Mouse (Mus musculus) MEL (cell line): ENCODE data around the gene Gm28035. TPM values are rescaled to one million over a fixed set of nuclear protein-coding genes. Genes with fewer than 3 reads are reported as not detected.

ENCODE experiments used
- DNase-seq: peaks from one replicate; pipeline ENCODE4 v3.0.0; 2011; ENCODE audit warnings: low read depth, low spot score
- H3K27ac ChIP-seq: 2 replicates; pipeline ENCODE4 v1.5.1; 2012; ENCODE audit warnings: low read depth, mild to moderate bottlenecking, control low read depth, low read length, moderate library complexity; ENCODE audit not compliant: control insufficient read depth
- H3K27me3 ChIP-seq, 2 experiments: fragments of 150-350 bp in 1 of 2; sonication (generic) in 1 of 2; 2 replicates each; pipeline ENCODE4 v1.6.1; 2012; ENCODE audit warnings: low read length in 2 of 2, mild to moderate bottlenecking in 2 of 2, improper control_type of control experiment in 1 of 2, moderate library complexity in 1 of 2; ENCODE audit not compliant: insufficient read depth in 2 of 2, control insufficient read depth in 1 of 2
- H3K36me3 ChIP-seq, 2 experiments: 2 replicates each; pipeline ENCODE4 v1.6.1; 2012 to 2014; ENCODE audit warnings: low read length in 2 of 2, improper control_type of control experiment in 1 of 2, inconsistent platforms in 1 of 2, mild to moderate bottlenecking in 1 of 2; ENCODE audit not compliant: insufficient read depth in 2 of 2, control insufficient read depth in 1 of 2
- H3K4me1 ChIP-seq, 2 experiments: fragments of 150-350 bp in 1 of 2; sonication (generic) in 1 of 2; 2 replicates each; pipeline ENCODE4 v1.6.1; 2012; ENCODE audit warnings: low read length in 2 of 2, improper control_type of control experiment in 1 of 2, mild to moderate bottlenecking in 1 of 2; ENCODE audit not compliant: insufficient read depth in 2 of 2, control insufficient read depth in 1 of 2
- H3K4me3 ChIP-seq, 2 experiments: fragments of 150-350 bp in 1 of 2; sonication (generic) in 1 of 2; 2 replicates each; pipeline ENCODE4 v1.5.1; 2012; ENCODE audit warnings: low read depth in 2 of 2, low read length in 2 of 2, mild to moderate bottlenecking in 2 of 2, moderate library complexity in 2 of 2, control low read depth in 1 of 2, improper control_type of control experiment in 1 of 2; ENCODE audit not compliant: control insufficient read depth in 1 of 2, insufficient read depth in 1 of 2
- H3K79me2 ChIP-seq: 2 replicates; pipeline ENCODE4 v1.6.1; 2012; ENCODE audit warnings: mild to moderate bottlenecking, low read length, moderate library complexity; ENCODE audit not compliant: control insufficient read depth, poor library complexity, insufficient read depth
- H3K9ac ChIP-seq: 2 replicates; pipeline ENCODE4 v1.6.1; 2012; ENCODE audit warnings: low read depth, mild to moderate bottlenecking, control low read depth, low read length, moderate library complexity; ENCODE audit not compliant: control insufficient read depth, poor library complexity, severe bottlenecking
- H3K9me3 ChIP-seq: fragments of 150-350 bp; sonication (generic); replicated peaks from 2 replicates; pipeline ENCODE4 v1.6.1; 2012; ENCODE audit warnings: mild to moderate bottlenecking, low read length, improper control_type of control experiment, moderate library complexity; ENCODE audit not compliant: insufficient read depth
- CHD1 ChIP-seq: IDR thresholded peaks from 2 replicates; pipeline ENCODE4 v1.6.1; 2012; ENCODE audit warnings: low read depth, mild to moderate bottlenecking, inconsistent platforms, low read length, improper control_type of control experiment
- CTCF ChIP-seq, 3 experiments: IDR thresholded peaks in 2 of 3; conservative IDR thresholded peaks in 1 of 3; 2 replicates each; pipeline ENCODE4 v1.5.1; 2011 to 2012; ENCODE audit warnings: low read length in 3 of 3, low read depth in 2 of 3, mild to moderate bottlenecking in 2 of 3, improper control_type of control experiment in 1 of 3, inconsistent platforms in 1 of 3, mixed read lengths in 1 of 3, moderate library complexity in 1 of 3; ENCODE audit not compliant: control insufficient read depth in 1 of 3, insufficient read depth in 1 of 3, poor library complexity in 1 of 3, severe bottlenecking in 1 of 3
- ELF1 ChIP-seq: IDR thresholded peaks from 2 replicates; pipeline ENCODE4 v1.6.1; 2014; ENCODE audit warnings: low read depth, mild to moderate bottlenecking, inconsistent platforms, low read length, improper control_type of control experiment, moderate library complexity
- ETS1 ChIP-seq: IDR thresholded peaks from 2 replicates; pipeline ENCODE4 v1.6.1; 2012; ENCODE audit warnings: low read depth, mild to moderate bottlenecking, inconsistent platforms, low read length, improper control_type of control experiment, moderate library complexity
- GABPA ChIP-seq: IDR thresholded peaks from 2 replicates; pipeline ENCODE4 v1.6.1; 2012; ENCODE audit warnings: low read depth, mild to moderate bottlenecking, inconsistent platforms, low read length, improper control_type of control experiment, moderate library complexity
- GATA1 ChIP-seq: IDR thresholded peaks from 2 replicates; pipeline ENCODE4 v1.6.1; 2011; ENCODE audit warnings: low read depth, low read length, improper control_type of control experiment
- HCFC1 ChIP-seq: IDR thresholded peaks from 2 replicates; pipeline ENCODE4 v1.6.1; 2012; ENCODE audit warnings: low read depth, mild to moderate bottlenecking, inconsistent platforms, low read length, improper control_type of control experiment, moderate library complexity
- JUND ChIP-seq: IDR thresholded peaks from 2 replicates; pipeline ENCODE4 v1.6.1; 2011; ENCODE audit warnings: low read depth, mild to moderate bottlenecking, improper control_type of control experiment, low read length
- MAZ ChIP-seq: IDR thresholded peaks from 2 replicates; pipeline ENCODE4 v1.6.1; 2012; ENCODE audit warnings: low read depth, mild to moderate bottlenecking, inconsistent platforms, low read length, improper control_type of control experiment
- MEF2A ChIP-seq: IDR thresholded peaks from 2 replicates; pipeline ENCODE4 v1.6.1; 2014; ENCODE audit warnings: low read depth, mild to moderate bottlenecking, inconsistent platforms, low read length, improper control_type of control experiment; ENCODE audit not compliant: poor library complexity, insufficient replicate concordance, severe bottlenecking; ENCODE audit errors: extremely low read depth
- MYC ChIP-seq: IDR thresholded peaks from 2 replicates; pipeline ENCODE4 v1.6.1; 2011; ENCODE audit warnings: low read depth, mild to moderate bottlenecking, low read length, improper control_type of control experiment, moderate library complexity
- NELFE ChIP-seq: IDR thresholded peaks from 2 replicates; pipeline ENCODE4 v1.6.1; 2011; ENCODE audit warnings: low read depth, low read length, improper control_type of control experiment
- POLR2A ChIP-seq, 2 experiments: IDR thresholded peaks; 2 replicates each; pipeline ENCODE4 v1.6.1; 2011 to 2012; ENCODE audit warnings: low read length in 2 of 2, mild to moderate bottlenecking in 2 of 2, control low read depth in 1 of 2, improper control_type of control experiment in 1 of 2, low read depth in 1 of 2, moderate library complexity in 1 of 2; ENCODE audit not compliant: control insufficient read depth in 1 of 2, insufficient read depth in 1 of 2, poor library complexity in 1 of 2
- RCOR1 ChIP-seq: IDR thresholded peaks from 2 replicates; pipeline ENCODE4 v1.6.1; 2012; ENCODE audit warnings: low read depth, mild to moderate bottlenecking, inconsistent platforms, low read length, improper control_type of control experiment
- SIN3A ChIP-seq: IDR thresholded peaks from 2 replicates; pipeline ENCODE4 v1.6.1; 2012; ENCODE audit warnings: low read length, improper control_type of control experiment, inconsistent platforms
- TAL1 ChIP-seq: IDR thresholded peaks from 2 replicates; pipeline ENCODE4 v1.6.1; 2012; ENCODE audit warnings: mild to moderate bottlenecking, inconsistent platforms, low read length, moderate library complexity, mixed read lengths
- TCF12 ChIP-seq: IDR thresholded peaks from 2 replicates; pipeline ENCODE4 v1.6.1; 2014; ENCODE audit warnings: low read depth, mild to moderate bottlenecking, inconsistent platforms, low read length, improper control_type of control experiment, moderate library complexity
- USF1 ChIP-seq: IDR thresholded peaks from 2 replicates; pipeline ENCODE4 v1.6.1; 2014; ENCODE audit warnings: low read depth, mild to moderate bottlenecking, inconsistent platforms, low read length, improper control_type of control experiment, moderate library complexity
- ZMIZ1 ChIP-seq: IDR thresholded peaks from 2 replicates; pipeline ENCODE4 v1.6.1; 2012; ENCODE audit warnings: low read depth, mild to moderate bottlenecking, inconsistent platforms, low read length, improper control_type of control experiment, moderate library complexity
- ZNF384 ChIP-seq: IDR thresholded peaks from 2 replicates; pipeline ENCODE4 v1.6.1; 2012; ENCODE audit warnings: low read depth, mild to moderate bottlenecking, inconsistent platforms, low read length, improper control_type of control experiment
- polyA plus RNA-seq, 2 experiments: library from polyadenylated mRNA; stranded (reverse) in 1 of 2; unstranded in 1 of 2; fragments of >175 nt in 1 of 2; fragments of >200 nt in 1 of 2; gene quantifications; 2 replicates each; pipeline versions ENCODE4 v1.2.1 to v1.2.4; 2012; ENCODE audit warnings: low replicate concordance in 2 of 2, low read depth in 1 of 2; ENCODE audit not compliant: insufficient read length in 2 of 2, insufficient read depth in 1 of 2, missing spikeins in 1 of 2
- total RNA-seq: library from RNA; depleted of rRNA; stranded (reverse); fragments of 300-350 nt; gene quantifications from 2 replicates; pipeline ENCODE4 v1.2.3, GENCODE M21; 2012

The Gm28035 gene
- total and polyA plus RNA-seq, 3 experiments, result 0.26 TPM; not detected in 2

DNA sequence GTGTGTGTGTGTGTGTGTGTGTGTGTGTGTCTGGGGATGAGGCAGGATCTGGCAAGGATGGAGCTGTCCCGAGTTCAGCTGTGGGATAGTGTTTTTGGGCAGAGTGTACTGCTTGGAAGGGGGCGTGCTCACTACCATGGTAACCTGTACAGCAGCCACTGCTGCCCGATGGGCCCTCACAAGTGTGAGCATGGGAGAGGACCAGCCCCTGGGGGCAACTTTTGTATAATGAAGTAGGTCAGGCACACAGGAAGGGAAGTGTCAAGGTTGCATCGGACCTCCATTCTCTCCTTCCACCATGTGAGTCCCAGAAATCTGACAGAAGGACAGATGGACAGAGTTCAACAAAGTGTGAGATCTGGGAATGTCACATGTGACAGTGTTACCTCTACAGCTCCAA lies 7.3 kb downstream of the Gm28035 start:
- TF ChIP-seq TAL1 (no peak), NELFE (no peak), ELF1 (no peak), ETS1 (no peak), RCOR1 (no peak), MYC (no peak), MAZ (no peak), GABPA (no peak), TCF12 (no peak), SIN3A (no peak), GATA1 (no peak)
- TF ChIP-seq, all 39 proteins: peak for 0

DNA sequence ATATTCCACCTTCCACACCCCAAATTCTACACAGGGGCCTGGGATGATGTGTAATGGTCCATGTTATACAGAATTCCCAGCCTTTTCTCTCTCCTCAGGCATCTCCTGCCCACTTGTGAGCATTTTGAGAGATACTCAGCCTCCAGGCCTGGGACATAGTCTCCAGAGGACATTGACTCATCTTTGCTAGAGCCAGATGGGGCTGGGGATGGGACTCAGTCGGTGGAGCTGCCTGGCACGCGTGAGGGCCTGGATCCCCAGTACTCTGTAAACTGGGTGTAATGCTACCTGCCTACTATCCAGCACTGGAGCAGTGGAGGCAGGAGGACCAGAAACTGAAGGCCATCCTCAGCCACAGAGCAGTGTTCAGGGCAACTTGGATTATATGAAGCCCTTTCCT lies 8.8 kb downstream of the Gm28035 start:
- DNase-seq, result no peak
- TF ChIP-seq MEF2A (no peak), CTCF (IDR thresholded peaks at IDR 0.05 in 2 of 3, conservative IDR thresholded peaks at IDR 0.05 in 1 of 3; ENCODE audit: control insufficient read depth in 1 of 3, insufficient read depth in 1 of 3, low read depth in 2 of 3, low read length in 3 of 3, poor library complexity in 1 of 3, severe bottlenecking in 1 of 3) (no peak), POLR2A (IDR thresholded peaks at IDR 0.05; ENCODE audit: control insufficient read depth in 1 of 2, insufficient read depth in 1 of 2, low read depth in 1 of 2, low read length in 2 of 2, poor library complexity in 1 of 2) (no peak), HCFC1 (no peak), MAZ (no peak), ZNF384 (no peak), NELFE (no peak), TCF12 (no peak), CHD1 (no peak), USF1 (no peak), JUND (no peak), GABPA (no peak), ZMIZ1 (no peak)
- Histone ChIP-seq H3K36me3 (peaks cover 3 to 9% of the 10 kb centered on the region in 2 experiments), H3K9me3 (no peaks in the 10 kb centered on the region), H3K9ac (no peak overlapping the region), H3K4me3 (no peak overlapping the region), H3K4me1 (peaks cover 5 to 8% of the 10 kb centered on the region in 2 experiments), H3K79me2 (no peaks in the 10 kb centered on the region), H3K27me3 (no peaks in the 10 kb centered on the region), H3K27ac (no peak overlapping the region)

More for the DNA sequence above, 7.3 kb downstream of the Gm28035 start:
- H3K4me1 ChIP-seq, result peaks cover 5 to 8% of the 10 kb centered on the region in 2 experiments
- no peak overlapping the region for H3K4me3 ChIP-seq
- no peak for DNase-seq
- H3K27me3 ChIP-seq, result no peaks in the 10 kb centered on the region
- no peaks in the 10 kb centered on the region for H3K9me3 ChIP-seq
- no peaks in the 10 kb centered on the region for H3K79me2 ChIP-seq
- no peak overlapping the region for H3K9ac ChIP-seq
- no peak overlapping the region for H3K27ac ChIP-seq
- H3K36me3 ChIP-seq, result peaks cover 6 to 9% of the 10 kb centered on the region in 2 experiments
